Mouse (Mus musculus) layer of hippocampus, postnatal 14 days (tissue): ENCODE measurements at regions not wholly inside any gene's neighbourhood (a gene's known extent, or its start where the extent isn't known, plus 50 kb on each side); places are given as distances from the start of the nearest gene placed in this dataset.

Experiments used
- DNase-seq, 2 experiments: peaks; one replicate each; pipeline ENCODE4 v3.0.0; 2021 to 2022; ENCODE audit warnings: low spot score in 2 of 2, mixed read lengths in 1 of 2

DNA sequence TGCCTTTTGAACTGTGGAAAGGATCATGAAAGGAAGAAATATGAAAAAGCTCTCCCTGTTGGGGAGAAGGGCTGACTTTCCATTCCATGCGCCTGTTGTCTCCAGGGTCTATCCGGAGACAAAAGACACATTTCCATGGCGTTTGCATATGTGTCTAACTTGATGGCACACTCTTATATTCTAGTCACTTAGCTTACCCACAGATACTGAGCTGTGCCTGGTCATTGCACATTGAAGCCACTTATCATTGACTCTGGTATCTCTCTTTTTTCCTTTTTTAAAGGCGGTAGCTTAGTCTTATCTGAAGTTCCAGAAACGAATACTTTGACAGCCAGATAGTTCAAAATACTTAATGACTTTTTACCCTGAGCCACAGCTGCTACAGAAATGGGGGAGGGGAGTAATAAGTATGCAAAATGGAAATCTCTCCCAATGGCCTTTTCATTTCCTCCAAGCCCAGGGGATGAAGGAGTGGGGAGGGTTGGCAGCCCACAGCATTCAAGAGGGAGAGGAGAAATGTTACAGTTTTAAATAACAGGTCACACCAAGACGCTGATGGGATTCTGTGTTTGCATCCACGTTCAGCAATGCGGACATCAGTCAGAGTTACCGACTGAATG lies 137.9 kb upstream of the Slc35f3 start:
- DNase-seq, result no peak

DNA sequence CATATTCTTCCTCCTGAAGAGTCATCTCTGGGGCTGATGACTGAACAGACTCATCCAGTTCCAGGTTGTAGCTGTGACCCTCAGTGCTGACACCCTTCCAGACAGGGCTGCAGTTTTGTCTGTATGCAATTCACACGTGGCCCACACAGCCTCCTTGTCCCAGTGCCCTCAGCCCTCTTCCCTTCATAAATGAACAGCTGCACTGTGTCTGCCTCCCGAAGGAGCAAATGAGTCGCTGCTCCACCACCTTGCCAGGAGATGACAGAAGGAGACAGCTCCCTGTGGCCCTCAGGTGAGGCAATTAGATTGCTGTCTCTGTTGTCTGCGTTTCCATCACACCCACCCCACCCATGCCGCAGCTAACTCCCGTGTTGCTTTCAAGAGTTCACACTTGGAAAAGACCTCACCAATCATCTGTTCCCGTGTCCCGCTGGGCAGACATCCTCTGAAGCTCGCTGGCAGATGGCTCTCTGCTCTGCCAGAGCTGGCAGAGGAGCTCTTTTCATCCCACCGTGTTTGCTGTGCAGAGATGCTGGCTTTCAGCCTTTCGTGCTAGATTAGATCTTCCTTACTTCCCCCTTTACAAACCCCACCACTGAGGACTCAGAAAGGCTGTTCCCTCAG lies 135.5 kb upstream of the Slc35f3 start:
- peak; percentile 65 to 83 for DNase-seq

DNA sequence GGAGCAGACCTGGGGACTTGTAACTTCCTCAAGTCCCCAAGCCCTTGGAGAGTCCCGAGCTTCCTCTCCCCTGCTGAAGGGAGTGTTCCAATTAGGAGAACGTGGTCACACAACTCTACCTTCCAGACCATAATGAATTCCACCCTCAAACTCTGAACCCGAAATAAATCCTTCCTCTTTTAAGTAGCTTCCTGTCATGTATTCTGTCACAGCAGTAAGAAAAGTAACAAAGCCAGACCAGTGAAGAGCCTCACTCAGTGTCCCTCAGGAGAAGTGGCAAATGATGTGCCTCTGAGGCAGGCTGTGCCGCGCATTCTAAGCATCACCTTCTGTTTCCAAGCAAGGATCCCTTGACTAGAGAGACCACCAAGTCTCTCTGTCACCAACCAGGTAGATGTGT lies 134.4 kb upstream of the Slc35f3 start:
- no peak for DNase-seq

DNA sequence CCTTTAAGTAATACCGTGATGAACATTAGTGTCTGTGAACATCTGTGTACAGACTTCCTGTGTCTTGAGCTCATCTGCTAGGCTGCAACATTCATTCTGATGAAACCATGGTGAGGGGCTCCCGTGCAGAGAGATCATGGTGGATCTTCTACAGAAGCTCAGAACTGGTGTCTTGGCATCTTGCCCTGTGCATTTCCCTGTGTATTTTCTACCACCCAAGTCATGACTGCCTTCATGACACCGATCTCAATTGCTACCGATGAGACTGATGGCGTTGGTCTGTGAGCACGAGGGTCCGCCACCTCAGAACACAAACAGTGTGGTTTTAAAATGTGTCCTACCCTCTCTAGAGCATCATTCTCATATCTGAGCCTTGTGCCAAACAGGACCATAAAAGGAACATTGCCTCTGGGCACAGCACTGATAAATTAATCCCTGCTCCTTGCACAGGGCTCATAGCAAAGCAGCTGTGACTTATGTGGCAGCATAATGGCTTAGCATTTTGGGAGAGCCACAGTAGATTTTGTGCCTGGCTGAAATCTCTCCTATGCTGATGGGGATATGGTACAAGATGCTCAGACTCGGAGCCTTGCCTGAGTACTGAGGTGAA lies 132.8 kb upstream of the Slc35f3 start:
- no peak for DNase-seq

DNA sequence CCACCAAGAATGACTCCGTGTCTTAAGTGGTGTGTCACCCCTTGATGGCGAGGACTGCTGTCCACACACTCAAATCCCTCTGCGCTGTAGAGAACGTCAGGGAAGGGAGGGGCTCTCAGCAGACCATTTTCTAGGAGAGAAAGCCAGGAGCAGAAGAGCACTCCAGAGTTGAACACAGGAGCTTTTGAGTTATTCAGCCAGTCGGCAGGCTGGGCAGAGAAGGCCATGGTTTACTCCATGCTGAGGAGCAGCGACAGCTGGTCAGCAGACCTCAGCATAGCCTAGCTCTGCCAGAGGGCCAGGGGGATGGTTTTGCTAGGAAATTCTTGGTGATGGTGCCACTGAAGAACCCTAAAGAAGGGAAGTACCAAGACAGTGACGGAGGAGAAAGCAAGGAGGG lies 132.0 kb upstream of the Slc35f3 start:
- no peak for DNase-seq

DNA sequence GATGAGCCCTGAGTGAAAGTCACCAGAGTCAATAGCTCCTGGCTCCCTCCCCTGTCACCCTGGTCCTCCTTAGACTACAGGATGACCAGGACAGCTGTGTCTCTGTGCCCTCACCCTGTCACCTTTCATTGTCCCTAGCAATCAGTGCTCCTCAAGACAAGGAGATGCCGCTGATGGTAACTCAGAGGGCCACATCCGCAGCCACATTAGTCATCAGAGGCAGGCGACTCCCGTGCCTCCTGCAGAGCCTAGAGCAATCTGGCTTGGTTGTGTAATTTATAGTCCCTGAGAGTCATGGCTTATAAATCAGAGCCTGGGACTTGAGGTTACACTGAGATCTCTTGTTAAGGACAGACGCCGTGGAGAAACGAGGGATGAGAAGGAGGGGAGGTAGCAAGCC lies 123.9 kb upstream of the Slc35f3 start:
- DNase-seq, result no peak

DNA sequence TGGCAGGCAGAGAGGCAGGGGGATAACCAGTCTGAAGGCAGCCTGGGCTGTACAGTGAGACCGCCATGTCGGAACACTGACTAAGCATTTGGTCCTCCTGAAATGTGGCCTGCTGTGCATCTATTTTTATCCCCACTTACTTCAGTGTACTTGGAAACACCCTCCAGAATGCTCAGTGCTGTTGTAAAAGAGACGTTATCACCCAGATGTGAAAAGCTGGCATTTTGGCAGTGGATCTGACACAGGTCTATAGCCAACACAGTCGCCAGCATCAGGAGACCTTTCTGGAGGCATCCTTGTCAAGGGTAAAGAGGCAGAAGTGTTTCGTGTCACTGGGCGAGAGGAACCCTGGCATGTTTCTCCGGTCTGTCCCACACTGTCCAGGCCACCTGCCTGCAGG lies 122.1 kb upstream of the Slc35f3 start:
- DNase-seq, result no peak

DNA sequence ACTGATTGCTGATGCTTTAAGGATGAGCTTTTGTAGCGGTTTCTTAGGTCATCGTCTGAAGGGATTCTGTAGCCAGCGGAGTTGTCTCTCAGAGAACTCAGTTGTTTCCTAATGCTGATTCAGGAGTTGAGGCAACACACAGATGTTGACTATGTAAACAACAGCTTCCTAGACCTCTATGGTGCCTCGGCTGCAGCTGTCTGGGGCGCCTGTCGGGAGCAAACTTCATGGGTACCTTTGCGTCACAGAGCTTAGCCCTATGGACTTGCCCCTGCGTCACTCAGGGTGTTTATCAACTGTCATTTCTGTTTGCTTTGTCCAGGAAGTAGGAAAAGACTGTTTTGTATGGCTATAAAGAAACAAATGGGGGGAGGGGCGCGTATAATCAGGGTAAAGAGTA lies 120.5 kb upstream of the Slc35f3 start:
- DNase-seq, result no peak

DNA sequence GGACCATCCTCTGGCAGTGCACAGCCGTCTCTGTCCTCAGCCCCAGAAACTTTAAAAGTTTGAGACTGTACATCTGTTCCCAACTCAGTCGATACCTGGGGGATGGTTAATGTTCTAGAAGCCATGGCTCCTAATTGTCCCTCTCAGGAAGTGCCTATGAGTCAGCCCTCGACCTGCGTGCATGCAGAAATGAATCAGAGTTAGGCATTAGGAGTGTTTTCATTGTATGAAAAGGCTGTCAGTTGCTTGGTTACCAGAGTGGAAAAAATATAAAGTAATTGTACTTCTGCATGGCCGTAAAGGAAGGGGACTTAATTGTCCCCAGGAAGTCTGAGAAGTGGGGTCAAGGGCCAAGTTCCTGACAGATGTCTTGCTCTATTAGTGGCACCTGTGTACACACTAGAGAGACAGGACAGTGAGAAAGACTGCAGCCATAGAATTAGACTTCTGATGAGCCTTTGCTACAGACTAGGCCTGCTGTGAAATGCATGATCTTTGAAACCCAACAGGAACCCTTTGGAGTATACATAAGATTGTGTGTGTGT lies 109.5 kb upstream of the Slc35f3 start:
- DNase-seq, result no peak

DNA sequence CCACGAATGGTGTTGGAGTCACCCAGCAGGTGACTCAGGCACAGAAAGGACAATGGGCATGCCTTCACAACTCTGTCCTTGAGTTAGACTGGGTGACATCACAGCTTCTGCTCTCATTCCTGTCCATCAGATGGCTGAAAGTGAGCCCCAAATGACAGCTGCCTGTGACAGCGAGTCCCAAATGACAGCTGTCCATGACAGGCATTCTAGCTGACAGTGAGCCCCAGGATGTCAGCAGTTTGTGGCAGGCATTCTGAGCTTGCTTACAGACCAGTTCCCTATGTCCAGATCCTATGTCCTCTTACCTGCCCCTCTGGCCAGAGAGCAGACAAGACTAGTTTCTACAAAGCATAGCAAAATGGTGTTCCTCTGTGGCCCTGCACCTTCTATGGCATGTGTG lies 102.7 kb upstream of the Slc35f3 start:
- DNase-seq, result no peak

DNA sequence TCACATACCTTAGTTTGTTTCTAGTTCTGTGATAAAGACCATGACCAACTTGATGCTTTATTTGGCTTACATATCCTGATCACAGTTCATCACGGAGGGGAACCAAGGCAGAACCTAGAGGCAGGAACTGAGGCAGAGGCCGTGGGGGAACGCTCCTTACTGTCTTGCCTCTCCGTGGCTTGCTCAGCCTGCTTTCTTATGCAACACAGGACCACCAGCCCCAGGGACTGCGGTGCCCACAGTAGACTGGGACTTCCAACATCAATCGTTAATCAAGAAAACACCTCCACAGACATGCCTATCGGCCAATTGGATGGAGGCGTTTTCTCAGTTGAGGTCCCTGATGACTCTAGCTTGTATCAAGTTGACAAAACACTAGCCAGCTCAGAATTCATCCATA lies 87.8 kb upstream of the Slc35f3 start:
- no peak for DNase-seq

DNA sequence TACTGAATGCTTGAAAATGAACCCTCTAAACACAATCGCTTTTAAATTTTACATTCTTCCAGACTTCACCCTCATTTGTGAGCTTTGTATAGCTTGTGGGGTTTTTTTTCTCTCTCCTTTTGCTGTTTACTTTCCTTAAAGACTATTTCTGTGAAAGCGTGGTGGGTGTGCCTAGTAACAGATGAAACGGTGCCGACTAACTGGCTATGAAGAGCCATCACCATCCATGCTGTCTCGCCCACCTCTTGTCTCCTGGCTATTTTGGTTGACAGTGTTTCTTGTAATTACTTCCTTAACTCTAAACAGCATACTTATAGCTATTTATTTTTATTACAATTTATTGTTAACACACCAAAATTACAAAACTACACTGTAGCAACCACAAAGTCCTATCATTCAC lies 85.6 kb upstream of the Slc35f3 start:
- no peak for DNase-seq

DNA sequence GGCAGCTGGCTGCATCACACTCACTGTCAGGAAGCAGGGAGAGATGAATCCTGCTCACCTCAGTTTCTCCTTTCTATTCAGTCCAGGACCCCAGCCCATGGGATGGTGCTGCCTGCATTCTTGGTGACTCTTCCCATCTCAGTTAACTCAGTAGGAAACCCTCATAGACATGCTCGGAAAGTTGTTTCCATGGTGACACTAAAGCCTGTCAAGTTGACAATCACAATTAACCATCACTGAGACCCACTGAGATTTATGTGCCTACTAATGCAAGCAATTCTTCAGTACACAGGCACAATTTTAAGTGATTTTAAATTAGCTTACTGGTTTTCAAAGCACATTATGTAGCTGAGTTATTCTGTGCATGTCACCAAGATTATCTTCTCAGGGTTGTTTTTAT lies 83.8 kb upstream of the Slc35f3 start:
- DNase-seq, result no peak

DNA sequence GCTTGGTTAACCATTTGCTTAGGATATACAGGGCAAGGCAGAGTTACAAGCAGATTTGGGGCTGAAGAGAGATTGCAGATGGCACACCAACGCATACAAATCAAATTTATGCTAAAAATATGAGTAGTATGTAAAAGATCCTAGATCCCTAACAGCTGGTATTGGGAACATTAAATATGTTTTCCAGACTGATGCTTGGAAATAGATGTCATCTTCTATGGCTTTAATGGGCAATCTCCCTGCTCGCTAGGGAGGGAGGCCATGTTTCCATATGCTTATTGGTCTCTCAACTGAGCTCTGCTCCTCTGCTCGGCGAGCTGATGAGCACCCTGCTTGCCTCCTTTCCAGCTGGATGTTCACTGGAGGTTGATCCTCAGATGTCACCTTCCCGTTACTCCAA lies 82.0 kb upstream of the Slc35f3 start:
- DNase-seq, result peak in 1 of 2 experiments; percentile 28

DNA sequence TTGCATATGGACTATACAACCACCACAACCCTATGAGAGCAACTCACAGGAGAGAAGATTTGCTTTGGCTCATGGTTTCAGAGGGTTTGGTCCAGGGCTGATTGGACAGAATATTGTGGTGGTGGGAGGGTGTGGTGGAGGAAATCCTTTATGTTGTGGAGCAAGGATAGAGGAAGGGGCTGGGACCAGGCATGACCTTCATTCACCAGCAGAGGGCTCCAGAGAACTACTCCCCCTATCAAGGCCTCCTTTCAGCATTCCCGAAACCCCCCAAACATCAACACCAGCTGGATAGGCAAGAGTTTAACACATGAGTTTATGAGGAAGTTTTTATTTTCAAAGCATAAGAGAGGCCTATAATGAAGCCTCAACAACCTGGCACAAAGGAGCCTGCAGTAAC lies 76.7 kb upstream of the Slc35f3 start:
- no peak for DNase-seq

DNA sequence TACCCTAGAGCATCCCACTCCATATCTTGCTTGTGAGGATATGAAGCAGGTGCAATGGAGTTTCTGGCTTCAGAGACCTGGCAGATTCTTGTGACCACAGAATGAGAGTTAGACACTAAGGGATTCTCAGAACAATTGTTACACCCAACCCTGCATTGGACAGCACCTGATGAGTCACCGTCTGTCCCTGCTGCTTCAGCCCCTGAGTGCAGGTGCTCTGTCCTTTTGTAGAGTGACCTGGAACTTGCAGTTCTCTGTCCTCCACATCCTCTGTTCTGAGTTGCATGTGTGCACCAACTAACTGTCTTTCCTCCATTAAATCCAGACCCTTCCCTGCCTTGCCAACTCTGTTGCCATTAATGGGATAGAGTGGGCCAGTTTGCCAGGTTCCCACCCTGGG lies 66.6 kb upstream of the Slc35f3 start:
- no peak for DNase-seq

DNA sequence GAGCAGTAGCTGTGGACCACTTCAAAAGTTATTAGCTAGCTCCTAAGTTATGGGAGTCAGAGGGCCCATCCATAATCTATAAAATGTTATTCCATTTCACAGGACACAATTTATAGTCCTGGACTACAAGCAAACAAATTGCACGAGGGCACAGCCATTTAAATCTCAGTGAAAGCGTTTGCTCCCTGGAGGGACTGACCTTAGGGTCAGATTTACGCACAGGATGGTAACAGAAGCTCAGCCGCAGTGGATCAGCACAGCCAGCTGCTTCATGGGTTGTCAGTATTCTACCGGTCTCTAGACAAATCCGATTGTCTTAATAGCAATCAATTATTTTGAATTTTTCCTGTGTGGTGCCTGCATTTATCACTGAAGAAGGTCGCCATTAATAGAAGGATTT lies 65.8 kb upstream of the Slc35f3 start:
- DNase-seq, result no peak

DNA sequence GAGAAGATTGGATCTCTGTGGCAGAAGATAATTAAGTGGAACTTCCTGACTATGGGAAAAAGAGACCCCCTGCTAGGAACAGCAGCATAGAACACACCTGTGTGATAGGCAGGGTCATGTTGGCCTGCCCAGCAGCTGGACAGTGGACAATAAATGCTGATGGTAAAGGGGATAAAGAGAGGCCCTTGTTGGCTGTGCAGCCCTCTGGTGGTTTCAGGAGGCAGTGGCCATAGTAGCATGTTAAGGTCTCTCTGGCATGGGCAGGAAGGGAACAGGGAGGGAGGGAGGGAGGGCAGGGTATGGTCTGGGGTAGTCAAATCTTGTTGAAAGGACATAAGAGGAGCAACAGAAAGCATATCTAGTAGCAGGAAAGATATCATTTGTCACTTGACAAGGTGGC lies 58.7 kb upstream of the Slc35f3 start:
- DNase-seq, result no peak

DNA sequence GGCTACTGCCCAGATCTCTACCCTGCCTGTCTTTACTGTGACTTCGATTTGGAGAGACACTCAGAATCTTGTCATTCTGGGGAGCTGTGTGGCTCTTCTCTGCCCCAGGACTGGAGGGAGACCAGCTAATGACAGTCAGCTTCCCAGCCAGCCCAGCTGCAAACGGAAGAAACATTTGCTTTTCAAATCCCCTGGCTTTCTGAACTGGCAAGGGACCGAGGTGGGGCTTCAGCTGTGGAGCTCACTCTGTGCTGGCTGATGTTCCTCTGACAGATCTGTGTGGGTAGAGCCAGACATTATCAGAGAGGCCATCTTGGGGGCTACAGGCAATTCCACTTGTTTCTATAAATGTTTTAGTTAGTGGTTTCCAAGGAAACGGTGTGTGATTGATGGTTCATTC lies 54.0 kb upstream of the Slc35f3 start:
- peak in 1 of 2 experiments; percentile 31 for DNase-seq
